Mouse (Mus musculus) cerebellum, postnatal 10 days (tissue): ENCODE data around the gene Mpp3.
A peak's percentile ranks its signal among the peaks of the same experiment; 100 is the strongest.

Experiments
- DNase-seq, 2 experiments: peaks; one replicate each; pipeline ENCODE4 v3.0.0; 2021; ENCODE audit warnings: mixed read lengths in 2 of 2

Gene Mpp3

DNA sequence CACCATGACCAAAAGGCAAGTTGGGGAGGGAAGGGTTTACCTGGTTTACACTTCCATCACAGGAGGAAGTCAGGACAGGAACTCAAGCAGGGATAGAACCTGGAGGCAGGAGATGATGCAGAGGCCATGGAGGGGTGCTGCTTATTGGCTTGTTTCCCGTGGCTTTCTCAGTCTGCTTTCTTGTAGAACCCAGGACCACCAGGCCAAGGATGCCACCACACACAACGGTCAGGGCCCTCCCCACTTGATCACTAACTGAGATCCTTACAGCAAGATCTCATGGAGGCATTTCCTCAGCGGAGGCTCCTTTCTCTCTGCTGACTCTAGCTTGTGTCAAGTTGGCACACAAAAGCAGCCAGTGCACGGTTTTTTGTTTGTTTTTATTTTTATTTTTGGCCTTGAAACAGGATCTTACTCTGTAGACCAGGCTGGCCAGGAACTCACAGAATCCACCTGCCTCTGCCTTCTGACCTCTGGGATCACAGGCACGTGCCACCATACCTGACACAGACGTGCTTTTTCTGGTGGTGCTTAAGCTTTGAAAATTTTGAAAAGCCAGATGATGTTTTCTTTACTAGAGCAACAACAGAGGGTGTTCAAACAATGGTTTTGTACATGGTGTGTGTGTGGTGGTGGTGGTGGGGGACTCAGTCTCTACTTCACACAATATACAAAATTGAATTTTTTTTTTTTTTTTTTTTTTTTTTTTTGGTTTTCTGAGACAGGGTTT, at the start of gene Mpp3:
Gene Mpp3 (minus strand): TSS at position 375 of the 730 bp plus-strand sequence.
- peak in 1 of 2 experiments; percentile 47 for DNase-seq

DNA sequence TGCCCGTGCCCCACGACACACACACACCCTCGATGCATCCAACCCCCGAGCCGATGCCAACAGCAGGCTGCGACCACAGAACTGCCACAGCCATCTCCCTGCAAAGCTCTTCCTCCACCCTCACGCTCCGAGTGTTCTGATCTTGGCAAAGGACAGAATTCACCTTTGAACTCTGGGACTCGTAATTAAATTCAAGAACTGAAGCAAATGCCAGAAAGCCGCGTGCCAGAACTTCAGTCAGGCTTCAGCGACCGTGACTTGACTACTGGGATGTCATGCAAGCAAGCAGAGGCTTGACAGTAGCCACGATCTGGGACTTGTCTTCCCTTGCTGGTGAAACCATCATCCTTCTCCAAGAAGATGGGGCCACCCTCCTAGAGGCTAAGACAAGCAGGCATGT, 45.5 kb upstream of the Mpp3 start:
- DNase-seq, result no peak

DNA sequence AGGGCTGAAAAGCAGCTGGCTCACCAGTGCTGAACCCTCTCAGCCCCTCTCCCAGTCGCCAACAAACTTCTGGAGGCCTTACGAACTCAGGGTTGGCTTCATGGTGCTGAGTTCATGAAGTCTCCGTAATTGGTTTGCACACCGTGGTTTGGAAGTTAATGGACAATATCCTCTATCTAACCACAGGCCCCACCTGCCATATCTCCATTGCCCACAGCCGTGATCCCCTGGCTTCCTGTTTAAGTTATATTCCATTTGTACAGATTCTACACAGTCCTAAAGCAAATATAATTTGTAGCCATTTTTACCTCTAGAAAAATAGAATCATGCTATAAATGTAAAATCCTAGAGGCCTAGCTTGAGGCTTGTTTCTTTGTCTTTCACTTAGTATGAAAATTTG, 44.5 kb upstream of the Mpp3 start:
- DNase-seq, result no peak

DNA sequence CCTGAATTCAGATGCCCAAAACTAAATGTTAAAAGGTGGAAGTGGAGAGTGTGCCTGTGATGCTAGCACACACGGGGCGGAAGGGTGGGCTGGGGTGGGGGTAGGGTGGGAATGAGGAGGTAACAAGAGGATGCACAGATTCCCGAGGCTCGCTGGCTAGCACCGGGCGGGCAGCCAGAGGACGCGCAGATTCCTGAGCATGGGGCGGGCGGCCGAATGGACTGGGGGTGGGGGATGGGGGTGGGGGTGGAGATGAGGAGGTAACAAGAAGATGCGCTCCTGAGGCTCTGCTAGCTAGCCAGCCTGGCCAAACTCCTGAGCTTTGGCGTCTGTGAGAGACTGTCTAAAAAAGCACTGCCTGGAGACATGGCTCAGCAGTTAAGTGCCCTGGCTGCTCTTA, 42.2 kb upstream of the Mpp3 start:
- peak; percentile 62 to 69 for DNase-seq

DNA sequence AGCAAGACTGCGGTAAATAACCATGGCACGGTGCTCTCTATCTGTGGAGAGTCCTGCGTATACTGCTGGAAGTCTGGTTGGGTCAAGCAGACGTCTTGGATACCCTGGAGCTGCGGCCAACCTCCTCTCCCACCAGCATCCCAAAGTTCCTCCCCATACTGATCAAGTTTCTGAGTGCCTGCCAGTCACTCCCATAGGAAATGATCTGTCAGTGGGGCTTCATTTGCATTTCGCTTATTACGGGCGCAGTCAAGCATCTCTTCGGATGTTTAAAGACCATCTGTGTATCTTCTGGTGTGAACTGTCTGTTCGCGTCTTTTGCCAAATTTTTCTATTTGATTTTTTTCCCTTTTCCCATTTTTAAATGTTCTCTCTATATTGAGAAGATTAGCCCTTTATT, 41.4 kb upstream of the Mpp3 start:
- peak; percentile 56 to 70 for DNase-seq

DNA sequence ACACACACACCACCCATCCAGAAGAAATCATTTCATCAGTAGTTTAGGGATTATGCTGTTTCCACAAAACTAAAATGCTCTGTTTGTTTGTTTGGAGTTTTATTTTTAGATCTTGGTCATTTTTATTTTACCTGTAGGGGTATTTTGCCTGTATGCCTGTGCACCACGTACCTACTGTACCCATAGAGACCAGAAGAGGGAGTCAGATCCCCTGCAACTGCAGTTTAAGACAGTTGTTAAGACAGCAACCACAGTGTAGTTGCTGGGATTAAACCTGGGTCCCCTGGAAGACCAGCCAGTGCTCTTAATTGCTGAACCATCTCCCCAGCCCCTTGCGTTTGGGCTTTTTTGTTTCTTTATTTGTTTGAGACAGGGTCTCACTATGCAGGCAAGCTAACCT, 40.7 kb upstream of the Mpp3 start:
- DNase-seq, result peak in 1 of 2 experiments; percentile 35

DNA sequence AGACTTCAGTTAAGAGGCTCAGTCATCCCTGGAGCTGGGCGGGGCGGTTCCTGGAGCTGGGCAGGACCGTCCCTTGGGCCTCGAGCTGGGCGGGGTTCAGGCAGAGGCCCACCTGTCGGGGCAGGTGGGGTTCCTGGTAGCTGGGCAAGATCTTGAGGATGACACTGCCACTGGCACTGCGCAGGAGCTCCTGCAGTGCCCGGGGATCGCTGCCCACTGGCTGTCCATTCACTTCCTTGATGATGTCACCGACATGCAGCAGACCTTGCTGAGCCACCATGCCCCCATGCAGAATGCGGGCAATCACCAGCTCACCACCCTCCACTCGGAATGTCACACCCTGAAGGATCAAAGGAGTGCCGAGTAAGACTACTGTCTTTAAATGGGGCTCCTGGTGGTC, 34.8 kb upstream of the Mpp3 start:
- DNase-seq, result peak in 1 of 2 experiments; percentile 49

DNA sequence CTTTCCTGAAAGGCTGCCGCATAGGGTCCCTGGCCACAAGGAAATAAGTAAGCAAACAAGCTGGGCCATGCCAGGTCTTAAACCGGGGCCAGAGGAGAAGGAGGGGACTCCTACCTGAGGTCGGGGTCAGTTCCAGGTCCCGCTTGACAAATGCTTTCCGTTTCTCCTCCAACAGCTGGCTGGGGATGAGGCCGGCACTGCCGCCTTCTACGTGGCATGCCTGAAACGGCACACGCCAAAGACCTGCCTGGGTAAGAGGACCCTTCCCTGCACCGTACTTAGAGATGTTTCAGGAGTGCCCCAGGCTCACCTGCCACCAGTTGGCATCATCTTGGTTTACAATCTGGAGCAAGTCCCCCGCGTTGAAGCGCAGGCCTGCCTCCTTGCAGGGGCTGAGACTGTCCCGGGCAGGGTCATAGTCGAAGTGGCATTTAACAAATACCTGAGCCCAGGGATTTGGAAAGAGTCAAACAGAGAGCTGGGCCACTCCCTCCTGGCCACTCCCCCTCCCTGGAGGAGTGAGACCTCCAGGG, 33.7 kb upstream of the Mpp3 start:
- no peak for DNase-seq

DNA sequence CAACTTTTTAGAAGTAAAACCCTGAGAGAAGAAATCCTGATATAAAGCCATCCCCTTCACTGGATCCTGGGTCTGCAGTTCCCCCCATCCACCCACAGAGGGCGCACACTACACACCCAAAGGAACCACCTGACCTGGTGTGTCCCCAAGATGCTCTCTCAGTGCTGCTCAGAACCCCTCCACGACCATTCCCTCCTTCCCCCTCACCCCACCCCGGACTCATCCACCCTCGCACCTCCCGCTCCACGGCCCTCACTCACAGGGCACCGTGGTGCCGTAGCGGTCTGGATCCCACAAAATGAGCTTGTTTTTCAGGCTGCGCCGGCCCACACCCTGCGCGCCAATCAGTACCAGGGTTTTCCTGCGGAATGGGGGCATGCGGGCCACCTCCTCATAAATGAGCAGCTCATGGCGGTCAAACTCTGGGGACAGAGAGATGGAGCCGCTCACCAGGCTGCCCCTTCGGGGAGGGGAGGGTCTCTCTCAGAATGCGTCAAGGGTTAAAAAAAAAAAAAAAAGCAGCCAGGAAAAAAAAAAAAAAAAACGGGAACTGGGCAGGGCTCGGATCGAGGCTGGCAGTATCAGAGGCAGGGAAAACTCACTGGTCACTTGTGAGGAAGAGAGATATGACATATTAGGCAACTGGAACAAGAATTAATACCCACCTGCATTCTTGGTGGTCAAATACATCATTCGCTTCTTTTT, 33.1 kb upstream of the Mpp3 start:
- peak; percentile 89 to 91 for DNase-seq

DNA sequence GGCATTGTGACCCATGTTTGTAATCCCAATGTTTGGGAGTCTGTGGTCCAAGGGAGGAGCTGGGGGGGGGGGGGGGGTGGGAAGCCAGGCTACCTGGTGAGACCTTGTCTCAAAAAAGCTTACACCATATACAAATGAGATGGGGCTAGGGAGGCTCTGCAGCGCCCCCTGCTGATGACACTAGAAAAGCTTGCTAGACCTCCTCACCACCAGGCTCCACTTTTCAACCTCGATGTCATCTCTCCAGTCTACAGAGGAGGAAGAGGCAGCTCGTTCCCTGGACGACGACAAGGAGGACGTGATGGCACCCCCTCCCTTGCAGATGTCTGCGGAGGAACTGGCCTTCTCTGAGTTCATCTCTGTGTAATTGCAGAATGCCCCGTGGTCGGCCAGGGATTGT, 25.6 kb upstream of the Mpp3 start:
- DNase-seq, result peak; percentile 80 to 86

DNA sequence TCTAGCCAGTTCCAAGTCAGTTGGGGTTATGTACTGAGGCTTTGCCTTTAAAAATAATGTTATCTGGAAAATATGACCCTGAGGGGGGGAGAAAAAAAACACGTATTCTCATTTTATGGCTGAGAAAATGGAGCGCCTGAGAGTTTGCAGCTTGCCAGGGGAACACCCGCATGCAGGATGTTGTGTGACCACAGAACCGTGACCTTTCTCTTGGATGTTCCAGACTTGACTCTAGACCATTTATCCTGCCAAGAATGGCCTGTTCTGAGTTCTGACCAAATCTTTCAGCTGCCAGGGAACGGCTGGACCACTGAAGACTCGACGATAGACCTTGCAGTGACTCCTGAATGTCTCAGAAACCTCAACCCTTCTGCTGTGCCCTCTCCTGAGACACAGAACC, 24.9 kb upstream of the Mpp3 start:
- DNase-seq, result no peak

DNA sequence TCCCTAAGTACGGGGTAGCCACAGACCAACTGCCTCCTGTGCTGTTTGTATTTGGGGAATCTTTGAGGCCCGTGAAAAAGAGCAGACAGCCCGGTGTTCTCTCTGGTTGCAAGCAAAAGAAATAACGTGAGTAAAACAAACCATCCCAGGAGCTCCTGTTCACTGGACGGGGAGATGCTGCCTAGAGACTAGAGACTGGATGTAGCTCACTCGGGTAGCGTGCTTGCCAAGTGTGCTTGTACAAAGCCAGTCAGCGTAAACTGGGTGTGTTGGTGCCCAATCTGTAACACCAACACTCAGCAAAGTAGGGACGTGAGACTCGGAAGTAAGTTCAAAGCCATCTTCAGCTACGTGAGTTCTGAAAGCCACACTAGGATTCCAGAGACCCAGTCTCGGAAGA, 24.4 kb upstream of the Mpp3 start:
- DNase-seq, result no peak

DNA sequence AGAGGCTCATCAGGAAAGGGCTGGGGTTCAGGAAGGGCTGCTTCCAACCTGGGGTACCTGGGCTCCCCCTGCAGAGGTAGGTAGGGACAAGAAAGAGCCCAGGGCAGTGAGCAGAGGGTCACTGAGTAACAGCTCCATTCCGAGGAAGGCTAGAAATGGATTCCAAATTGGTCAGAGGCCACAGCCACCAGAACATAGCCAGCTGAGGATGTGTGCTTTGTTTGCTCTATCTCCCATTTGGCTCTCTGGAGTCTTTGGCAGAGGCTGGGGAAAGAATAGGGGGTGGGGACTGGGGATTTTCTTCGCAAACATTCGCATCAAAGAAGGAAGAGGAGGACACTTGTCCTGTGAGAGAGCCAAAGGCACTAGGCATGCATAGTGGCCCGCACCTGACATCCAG, 23.7 kb upstream of the Mpp3 start:
- DNase-seq, result no peak

DNA sequence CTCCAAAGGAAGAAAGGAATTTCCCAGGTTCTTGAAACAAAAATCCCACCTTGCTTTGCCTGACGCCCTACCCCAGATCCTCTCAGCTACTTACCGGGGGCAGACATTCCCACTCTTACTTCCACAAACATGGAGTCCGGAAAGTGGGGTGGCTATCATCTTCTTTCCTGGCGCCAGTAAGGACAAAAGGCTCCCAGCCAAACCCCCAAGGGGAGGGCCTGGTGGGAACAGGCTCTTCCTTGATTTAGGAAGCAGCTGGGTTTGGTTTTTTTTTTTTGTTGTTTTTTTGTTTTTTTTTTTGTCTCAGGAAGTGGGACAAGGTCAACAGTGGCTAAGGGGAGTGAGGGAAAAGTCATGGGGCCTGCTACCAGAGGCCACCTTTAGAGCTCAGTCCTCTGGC, 23.3 kb upstream of the Mpp3 start:
- DNase-seq, result peak in 1 of 2 experiments; percentile 38

DNA sequence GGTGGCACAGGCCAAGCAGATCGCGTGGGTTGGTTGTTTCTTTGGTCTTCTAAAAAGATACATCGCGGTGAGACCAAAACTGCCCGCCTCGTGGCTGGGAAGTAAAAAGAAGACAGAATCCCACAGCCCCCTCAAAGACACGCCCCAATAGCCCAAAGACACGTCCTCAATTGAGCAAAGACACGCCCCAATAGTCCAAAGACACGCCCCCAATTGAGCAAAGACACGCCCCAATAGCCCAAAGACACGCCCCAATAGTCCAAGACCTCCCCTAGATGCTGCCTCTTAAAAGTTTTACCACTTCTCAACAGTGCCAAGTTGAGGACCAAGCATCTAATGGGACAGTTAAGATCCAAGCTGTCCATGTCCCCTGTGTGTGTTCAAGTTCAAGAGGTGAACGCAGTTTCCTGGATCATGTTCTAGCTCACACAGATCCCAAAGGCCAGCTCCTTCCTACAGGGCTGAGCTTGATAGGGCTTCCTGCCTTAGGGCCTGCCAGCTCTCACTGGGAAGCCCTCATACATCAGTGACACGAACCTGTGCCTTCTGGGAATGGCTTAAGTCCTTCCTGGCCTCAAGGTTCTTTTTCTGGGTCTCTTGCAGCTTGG, 21.7 kb upstream of the Mpp3 start:
- DNase-seq, result no peak

DNA sequence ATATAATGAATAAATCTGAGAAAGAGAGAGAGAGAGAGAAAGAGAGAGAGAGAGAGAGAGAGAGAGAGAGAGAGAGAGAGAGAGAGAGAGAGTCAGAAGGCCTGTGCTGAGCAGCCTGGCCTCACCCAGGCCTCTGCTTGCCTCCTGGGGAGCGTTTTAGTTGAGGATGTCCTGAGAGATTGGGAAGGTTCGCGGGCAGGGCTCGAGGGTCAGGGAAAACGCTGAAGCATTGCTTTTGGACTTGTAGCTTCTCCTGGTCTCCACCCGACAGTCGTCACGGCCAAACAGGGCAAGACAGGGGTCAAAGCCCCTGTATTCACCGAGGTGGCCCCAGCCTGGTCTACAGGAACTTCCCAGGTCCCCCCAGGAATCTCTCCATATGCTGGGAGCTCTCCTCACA, 18.3 kb upstream of the Mpp3 start:
- DNase-seq, result no peak

DNA sequence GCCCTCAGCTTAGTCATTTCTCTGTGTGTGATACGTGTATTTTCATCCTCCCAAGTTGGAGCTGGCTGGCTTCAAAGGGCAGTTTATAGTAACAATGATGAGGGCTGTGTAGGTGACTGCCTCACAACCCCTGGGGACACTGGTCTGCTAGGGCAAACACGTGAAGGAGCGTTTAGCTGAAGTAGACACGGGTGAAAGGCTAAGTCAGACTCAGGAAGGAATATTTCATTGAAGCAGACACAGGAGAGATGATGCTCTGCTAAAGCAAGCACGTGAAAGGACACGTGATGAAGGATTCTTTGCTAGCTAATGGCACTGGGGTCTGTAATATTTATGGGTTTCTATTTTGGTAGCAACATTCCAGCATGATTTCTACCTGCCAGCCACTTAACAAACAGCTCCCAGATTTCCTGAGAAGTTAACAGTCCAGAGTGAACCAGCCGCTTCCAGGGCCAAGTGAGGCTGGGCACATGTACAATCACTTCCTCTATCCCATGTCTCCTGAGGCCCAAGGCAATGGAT, 16.5 kb upstream of the Mpp3 start:
- no peak for DNase-seq

DNA sequence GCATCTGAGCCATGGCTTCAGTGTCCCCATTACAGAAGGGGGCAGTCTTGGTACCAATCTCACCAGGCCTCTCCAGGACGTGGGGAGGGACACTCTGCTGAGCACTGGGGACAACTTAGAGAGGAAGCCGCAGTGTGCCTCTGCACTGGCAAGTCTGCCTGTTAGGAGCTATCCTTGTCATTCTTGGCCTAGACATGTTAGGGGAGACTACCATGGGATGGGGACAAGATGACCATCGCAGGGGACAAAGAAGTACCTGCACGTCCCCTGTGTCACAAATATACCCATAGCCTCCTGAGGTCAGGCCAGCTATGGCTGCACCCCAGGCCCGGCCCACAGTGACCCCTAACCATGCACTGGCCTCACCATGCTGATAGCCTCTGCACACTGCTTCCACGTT, 15.1 kb upstream of the Mpp3 start:
- no peak for DNase-seq

DNA sequence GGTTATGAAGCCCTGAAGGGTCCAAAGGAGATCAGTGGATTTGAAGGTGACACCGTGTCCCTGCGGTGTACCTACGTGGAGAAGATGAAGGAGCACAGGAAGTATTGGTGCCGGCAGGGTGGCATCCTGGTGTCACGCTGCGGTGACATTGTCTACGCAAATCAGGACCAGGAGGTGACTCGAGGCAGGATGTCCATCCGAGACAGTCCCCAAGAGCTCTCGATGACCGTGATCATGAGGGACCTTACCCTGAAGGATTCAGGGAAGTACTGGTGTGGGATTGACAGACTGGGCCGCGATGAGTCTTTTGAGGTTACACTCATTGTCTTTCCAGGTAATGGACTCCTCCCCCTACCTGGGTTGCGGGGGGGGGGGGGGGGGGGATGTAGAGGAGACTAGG, 14.7 kb upstream of the Mpp3 start:
- no peak for DNase-seq

DNA sequence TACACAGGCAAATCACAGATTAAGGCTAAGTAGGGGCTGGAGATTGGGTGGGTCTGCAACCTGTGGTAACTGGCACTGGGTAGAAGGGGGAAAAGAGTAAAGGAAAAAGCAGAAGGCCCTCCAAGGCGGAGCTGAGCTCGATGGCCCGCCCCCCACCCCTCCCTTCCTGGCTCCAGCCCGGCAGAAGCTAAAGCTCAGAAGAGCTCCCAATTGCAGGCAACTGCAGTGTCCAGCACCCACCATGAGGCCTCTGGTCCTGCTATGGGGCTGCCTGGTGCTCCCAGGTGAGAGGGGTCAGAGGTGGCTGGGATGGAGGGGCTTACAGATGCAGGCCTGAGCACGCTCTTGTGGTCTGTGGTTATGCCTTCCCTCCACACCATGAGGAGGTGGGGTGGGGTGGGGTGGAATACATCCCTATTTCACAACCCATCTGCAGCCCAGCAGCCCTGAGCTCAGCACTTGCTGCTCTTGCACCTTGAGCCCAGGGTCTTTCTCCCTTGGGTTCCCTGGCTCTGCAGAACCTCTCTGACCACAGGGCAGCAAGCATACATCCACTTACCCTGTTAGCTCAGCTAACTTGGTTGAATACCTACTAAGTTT, 13.2 kb upstream of the Mpp3 start, which contains the start of gene Cd300lg:
Gene Cd300lg (plus strand): TSS at position 160 of the 600 bp plus-strand sequence.
- DNase-seq, result no peak

DNA sequence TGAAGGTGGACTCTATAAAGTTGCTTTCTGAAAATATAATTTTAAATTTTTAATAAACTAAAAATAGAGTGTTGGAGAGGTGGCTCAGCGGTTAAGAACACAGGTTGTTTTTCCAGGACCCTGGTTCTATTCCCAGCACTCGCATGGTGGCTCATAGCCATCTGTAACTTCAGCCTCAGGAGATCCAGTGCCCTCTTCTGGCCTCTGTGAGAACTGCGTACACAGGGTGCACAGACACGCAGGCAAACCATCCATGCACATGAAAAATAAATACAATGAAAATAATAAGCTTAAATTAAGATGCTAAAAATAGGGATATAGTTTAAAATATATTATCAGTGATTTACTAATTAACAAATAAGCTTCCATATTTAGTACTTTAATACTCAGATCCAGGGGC, 12.4 kb upstream of the Mpp3 start:
- DNase-seq, result peak; percentile 40 to 62

DNA sequence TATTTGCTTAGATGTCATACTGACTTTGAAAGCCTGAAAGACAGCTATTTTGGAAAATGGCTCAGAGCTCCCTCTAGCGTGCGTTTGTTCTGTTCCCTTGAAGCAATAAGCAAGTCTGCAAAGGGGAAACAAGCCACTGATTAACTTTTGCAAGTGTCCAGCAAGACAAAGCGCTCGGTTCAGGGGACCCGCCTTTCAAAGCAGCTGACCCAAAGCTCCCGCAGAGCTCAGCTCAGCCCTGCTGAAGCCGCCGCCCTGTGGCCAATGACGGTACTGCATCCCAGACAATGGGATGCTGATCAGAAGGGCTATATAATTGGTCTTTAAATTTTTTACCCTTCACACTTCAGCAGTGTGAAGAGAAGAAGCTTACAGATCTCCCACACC, 11.9 kb upstream of the Mpp3 start:
- DNase-seq, result peak; percentile 96 to 98

DNA sequence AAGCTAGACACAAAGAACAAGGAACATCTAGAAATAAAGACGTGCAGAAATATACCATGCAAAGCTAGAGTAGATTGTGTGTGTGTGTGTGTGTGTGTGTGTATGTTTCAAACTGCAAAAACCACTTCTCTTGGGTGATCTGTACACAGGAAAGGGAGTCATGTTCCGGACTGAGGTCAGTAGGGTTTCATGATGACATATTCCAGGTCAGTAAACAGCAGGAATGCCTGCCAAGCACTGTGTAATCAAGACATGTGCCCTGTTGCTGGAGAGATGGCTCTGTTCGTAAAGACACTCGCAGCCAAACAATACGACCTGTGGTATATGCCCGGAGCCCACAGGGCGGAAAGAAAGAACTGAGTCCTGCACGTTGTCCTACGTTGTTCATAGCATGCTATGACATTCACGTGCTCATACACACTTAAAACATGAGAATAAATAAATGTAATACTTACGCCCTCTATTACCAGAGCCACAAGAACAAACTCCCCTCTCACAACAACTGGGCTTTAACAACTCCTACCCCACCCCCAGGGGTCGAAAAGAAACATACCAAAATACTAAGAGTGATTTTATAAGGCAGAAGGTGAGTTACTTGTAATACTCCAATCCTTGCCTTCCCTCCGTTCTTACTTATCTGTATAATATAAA, 11.4 kb upstream of the Mpp3 start:
- no peak for DNase-seq
